Mouse (Mus musculus) layer of hippocampus, adult 8-10 months (tissue): Measurements from ENCODE around the gene Nwd1. TPM values are rescaled to one million over a fixed set of nuclear protein-coding genes. Genes with fewer than 3 reads are reported as not detected.

Experiments used
- DNase-seq, 2 experiments: peaks; one replicate each; pipeline ENCODE4 v3.0.0; 2022; ENCODE audit warnings: low spot score in 2 of 2
- total RNA-seq, 4 experiments: library from RNA; stranded (reverse); gene quantifications; 2 replicates each; pipeline ENCODE4 v1.2.4; 2022

The Nwd1 gene
- total RNA-seq, 4 experiments from 2014 or later: 45.4 to 57.7 (median 50.6) TPM

DNA sequence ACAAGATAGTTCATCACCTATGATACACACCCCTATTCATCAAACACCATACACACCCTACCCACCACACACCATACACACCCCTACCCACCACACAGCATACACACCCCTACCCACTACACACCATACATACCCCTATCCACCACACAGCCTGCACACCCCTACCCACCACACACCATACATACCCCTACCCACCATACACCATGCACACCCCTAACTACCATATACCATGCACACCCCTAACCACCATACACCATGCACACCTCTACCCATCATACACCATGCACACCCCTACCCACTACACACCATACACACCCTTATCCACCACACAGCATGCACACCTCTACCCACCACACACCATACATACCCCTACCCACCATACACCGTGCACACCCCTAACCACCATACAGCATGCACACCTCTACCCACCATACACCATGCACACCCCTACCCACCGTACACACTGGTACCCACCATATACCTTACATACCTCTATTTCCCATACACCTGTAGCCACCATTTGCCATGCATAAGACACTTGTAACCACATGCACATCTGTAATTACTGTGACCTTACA, 51.9 kb downstream of the Nwd1 start:
- no peak for DNase-seq

DNA sequence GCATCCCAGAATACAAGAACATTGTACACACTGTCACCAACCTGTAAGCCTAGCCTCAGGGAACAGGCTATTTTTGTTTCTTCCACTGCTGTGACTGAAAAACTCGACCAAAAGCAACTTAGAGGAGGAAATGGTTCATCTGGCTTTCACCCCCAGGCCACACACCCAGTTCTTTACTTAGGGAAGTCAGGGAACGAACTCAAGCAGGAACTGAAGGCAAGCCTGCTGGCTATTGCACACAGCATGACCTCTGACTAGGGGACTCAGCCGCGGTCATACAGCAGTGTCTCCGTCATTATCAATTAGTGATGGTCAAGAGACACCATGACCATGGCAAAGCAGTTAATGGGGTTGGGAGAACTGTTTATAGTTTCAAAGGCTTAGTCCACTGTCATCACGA, 66.1 kb downstream of the Nwd1 start:
- no peak for DNase-seq

DNA sequence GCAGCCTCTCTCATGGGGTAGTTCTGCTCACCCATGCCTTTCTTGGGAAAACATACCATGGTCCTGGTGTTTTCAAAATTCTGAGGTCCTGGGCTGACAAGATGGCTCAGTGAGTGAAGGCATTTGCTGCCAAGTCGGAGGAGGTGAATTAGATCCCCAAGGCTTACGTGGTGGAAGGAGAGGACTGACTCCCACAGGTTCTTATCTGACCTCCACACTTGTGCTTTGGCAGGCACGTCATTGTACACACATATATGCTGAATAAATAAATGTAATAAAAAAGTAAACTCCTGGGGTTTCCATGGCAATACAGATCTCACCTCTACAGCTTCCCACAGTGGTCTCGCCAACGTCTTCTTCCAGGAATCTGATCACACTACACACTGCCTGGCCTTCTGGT, 70.1 kb downstream of the Nwd1 start:
- no peak for DNase-seq

DNA sequence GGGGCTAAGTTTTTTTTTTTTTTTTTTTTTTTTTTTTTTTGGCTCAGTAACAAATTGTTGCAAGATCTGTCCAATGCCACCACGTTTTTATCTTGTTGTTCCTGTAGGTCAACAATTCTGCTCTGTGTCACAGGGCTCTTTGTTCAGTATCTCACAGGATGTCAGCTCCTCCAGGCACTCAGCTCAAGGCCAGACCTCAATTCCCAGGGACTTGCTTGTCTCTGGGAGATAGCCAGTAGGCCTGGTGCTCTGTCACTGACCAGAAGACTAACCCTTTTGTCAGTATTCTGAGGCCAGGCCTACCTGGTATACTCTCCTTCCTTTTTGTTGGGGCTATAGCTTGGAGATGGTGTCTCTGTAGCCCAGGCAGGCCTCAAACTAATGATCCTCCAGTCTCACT, 74.0 kb downstream of the Nwd1 start:
- DNase-seq: no peak

DNA sequence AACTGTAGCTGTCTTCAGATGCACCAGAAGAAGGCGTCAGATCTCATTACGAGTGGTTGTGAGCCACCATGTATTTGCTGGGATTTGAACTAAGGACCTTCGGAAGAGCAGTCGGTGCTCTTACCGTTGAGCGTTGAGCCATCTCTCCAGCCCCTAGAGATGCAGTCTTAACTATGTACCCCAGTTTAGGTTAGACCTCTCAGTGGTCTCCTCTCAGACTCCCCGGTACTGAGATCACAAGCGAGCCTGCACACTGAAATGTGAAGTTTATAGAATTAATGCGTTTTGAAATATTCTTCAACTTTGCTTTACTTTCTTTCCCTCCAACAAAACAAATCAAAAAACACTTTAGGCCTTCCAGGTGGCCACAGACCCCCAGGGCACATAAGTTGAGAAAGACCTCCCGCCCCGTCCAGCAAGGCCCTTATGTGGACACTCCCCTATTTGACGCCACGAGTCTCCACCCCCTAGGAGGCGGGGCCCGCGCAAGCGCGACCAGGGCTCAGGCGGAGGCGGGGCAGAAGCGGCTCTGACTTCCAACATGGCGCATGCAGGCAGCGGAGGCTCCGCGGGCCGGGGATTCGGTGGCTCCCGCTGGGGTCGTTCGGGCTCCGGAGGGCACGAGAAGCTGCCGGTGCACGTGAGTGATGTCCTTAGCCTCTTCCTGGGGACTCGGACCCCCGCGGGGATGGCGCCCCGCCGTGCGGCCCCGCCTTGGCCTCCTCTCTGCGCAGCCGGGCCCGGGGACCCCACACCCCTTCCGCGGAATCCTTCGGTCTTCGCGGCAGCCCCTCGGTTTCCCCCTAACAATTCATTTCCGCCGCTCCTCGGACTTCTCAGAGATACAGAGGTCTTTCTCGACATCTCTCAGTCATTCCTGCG, 76.5 kb downstream of the Nwd1 start, which contains the start of gene Sin3b:
Gene Sin3b (plus strand): TSS at position 517 of the 882 bp plus-strand sequence.
- peak; percentile 88 to 89 for DNase-seq

DNA sequence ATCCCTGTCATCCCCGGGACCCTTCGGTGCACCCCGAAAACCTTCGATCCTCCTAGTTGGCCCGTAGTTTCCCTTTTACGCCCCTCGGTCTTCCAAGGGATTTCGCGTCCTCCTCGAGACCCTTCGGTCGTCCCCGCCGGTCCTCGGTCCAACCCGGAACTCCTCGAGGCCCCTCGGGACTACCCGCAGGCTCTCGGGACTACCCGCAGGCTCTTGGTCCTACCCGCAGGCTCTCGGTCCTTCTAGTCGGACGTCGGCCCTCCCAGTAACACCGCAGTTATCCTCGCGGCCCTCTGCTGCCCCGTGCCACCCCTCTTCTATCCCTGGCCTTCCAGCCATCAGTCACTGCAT, 77.1 kb downstream of the Nwd1 start:
- no peak for DNase-seq

DNA sequence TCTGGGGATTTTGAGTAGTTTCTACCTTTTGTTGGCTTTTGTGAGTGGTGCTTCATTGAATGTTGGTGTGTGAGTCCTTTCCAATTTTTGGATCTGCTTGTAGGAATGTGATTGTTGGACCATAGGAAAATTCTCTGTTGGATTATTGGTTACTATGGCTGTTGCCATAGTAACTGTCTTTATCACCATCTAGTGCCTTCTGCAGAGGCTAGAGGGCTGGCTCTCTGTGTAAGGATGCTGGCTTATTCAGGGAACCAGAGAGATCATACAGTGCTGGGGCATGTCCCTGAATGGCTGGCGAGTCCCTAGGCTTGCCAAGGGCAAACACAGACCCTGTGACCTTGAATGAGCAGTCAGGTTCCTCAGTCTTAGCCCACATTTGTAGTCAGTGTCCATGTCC, 82.1 kb downstream of the Nwd1 start:
- DNase-seq: no peak

DNA sequence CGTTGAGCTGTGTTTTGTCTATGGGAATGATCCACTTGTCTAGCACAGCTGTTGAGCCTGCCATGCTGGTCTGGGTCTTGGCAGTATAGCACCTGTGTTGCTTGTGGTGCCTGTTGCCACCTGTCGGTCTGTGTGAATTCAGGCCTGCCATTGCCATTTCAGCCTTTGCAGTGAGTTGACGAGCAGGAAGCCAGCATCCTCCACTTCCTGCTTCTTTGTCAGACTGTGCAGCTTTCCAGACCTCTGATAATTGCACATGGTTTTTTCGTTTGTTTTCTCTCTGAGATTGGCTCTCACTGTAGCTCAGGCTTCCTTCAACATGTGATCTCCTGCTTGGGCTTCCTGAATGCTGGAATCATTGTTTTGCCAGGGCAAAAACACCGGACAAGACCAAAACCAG, 88.5 kb downstream of the Nwd1 start:
- DNase-seq: no peak

DNA sequence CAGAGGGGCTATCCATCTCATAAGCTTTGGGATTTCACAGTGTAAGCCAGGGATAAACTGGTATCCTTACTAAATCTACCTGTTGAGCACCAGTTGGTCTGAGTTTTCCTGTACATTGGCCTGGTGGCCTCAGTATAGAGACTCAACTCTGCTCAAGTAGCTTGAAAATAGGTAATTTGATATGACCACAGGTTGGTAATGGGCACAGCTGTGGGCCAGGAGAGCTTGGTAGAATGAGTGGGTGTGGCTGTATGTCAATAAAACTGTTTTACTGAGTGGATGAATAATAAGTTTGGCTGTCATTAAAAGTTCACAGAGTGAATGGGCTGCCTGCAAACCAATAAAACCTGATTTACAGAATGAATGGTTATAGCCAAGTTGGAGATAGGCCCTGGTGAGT, 90.4 kb downstream of the Nwd1 start:
- DNase-seq: no peak

DNA sequence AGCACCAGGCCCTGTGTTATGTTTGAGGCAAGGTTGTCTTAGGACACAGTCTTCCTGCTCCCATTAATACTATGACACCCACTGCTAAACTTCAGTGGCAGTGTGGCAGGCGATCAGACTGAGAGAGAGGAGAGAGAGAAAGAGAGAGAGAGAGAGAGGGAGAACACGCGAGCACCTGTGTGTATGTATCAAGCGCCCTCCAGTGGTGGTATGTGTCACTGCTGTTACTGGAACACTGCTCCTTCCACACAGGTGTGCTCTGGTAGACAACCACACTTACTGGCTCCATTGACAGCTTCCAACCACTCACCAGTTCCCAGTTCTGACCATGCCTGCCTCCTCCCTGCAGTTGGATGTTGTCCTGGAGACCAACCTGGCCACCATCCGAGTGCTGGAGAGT, 99.5 kb downstream of the Nwd1 start:
- DNase-seq: peak in 1 of 2 experiments; percentile 56

DNA sequence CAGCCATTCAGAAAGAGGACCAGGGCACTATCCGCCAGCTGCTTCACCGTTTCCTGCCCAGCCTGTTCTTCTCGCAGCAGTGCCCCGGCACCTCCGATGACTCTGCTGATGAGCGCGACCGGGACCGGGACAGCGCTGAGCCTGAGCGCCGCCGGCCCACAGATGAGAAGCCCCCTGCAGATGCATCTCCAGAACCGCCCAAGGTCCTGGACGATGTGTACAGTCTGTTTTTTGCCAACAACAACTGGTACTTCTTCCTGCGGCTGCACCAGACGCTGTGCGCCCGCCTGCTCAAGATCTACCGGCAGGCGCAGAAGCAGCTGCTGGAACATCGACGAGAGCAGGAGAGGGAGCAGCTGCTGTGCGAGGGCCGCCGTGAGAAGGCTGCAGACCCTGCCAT, 103.3 kb downstream of the Nwd1 start:
- DNase-seq: no peak

DNA sequence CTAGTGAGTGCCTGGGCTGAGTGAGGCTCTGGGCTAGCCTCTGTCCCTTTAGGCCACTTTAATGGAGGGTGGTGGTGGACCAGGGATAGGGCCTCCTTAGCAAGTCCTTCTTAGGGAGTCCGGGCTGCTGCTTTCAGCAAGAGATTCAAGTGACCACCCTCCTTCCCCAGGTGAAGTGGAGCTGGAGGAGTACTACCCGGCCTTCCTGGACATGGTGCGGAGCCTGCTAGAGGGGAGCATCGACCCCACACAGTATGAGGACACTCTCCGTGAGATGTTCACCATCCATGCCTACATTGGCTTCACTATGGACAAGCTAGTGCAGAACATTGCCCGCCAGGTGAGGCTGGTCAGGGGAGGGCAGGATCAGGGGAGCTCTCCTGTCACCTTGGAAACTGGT, 103.8 kb downstream of the Nwd1 start:
- DNase-seq: no peak

DNA sequence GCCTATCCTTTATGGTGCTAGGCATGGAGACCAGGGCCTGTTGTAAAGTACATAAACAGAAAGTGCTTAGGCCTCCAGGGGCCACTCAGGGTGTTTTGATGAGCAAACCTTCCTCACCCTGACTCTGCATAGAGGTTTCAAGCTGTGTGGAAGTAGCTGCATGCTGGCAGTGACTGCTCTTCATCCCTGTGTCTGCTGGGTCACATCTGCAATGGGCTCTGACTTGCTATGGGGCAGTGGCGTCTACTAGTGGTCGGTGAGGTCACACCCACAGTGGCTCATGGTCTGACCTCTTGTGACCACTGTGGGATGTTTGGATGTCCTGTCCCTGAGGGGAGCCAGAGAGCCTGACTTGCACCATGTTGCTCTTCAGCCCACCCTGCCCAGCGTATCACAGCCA, 104.6 kb downstream of the Nwd1 start:
- DNase-seq: no peak

DNA sequence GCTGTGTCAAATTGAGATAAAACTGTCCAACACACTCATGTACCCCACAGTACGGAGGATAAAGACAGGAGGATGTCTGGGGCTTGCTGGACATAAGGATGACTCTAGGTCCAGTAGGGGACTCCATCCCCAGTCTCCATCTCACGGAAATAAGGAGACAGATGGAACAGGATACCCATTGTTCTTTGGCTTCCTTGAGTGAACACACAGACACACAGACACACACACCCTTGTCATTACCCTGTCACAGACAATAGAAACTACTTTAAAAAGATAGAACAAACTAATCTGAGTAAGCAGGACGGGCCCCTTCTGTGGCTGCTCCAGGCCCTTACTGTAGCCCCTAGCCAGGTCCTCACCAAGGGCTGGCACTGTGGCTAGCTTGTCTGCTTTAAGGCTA, 105.8 kb downstream of the Nwd1 start:
- no peak for DNase-seq

DNA sequence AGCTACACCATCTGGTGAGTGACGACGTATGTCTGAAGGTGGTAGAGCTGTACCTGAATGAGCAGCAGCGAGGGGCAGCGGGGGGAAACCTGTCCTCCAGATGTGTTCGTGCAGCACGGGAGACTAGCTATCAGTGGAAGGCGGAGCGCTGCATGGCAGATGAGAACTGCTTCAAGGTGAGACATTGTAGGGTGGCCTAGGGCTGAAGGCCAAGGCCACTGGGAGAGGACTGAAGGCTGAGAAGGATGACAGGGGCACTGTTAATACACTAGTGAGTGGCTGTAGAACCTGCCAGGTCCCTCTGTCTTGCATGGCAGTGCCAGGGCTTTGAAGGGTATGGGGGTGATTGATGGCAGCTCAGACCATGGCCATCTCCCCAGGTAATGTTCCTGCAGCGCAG, 106.7 kb downstream of the Nwd1 start:
- peak in 1 of 2 experiments; percentile 3 for DNase-seq

DNA sequence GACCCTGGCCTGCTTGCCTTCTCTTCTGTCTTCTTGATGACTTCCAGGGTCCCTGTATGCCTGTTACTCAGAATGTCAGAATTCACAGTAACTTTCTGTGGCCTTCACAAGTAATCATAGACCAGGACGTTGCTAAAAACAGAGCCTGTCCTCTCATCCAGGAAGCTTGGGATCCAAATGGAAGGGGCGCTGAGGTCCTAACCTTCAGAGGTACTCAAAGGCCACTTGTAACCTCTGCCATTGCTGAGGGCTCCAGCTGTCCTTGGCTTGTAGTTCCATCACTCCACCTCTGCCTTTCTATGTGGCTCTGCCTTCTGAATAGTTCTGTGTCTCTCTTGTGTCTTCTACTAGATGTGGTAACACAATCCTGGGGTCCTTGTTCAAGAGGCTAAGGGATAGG, 107.3 kb downstream of the Nwd1 start:
- no peak for DNase-seq

DNA sequence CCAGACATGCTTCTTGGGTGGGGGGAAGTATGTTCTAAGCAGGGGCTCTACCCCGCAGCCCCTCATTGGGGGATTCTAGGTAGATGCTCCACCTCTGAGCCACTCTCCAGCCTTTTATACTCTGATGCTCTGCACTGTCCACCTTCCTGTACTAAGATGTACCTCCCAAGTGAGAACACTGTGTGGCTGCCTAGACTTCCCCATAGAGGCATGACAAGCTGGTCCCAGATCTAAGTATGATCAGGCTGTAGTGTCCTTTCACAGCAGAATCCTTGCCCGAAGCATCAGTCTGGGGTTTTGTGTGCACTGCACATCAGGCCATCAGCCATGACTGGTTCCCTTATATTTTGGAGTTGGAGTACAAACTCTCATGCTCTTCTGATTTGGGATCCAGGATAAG, 109.5 kb downstream of the Nwd1 start:
- DNase-seq: peak in 1 of 2 experiments; percentile 1

DNA sequence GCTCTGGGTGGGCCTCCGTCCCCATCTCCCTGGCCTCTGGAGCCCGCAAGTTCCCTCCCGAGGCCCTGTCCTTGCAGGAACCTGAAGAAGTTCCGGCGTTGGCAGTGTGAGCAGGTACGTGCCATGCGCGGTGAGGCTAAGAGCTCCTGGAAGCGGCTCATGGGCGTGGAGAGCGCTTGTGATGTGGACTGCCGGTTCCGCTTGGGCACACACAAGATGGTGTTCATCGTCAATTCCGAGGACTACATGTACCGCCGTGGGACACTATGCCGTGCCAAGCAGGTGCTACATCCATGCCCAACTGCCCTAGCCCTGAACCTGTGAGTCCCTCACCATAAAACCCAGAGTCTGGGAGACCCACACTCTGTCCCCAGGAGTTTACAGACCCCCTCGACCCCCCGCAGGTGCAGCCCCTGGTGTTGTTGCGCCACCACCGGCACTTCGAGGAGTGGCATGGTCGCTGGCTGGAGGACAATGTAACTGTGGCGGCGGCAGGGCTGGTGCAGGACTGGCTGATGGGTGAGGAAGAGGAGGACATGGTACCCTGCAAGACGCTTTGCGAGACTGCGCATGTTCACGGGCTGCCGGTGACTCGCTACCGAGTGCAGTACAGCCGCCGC, 110.4 kb downstream of the Nwd1 start:
- peak in 1 of 2 experiments; percentile 6 for DNase-seq

DNA sequence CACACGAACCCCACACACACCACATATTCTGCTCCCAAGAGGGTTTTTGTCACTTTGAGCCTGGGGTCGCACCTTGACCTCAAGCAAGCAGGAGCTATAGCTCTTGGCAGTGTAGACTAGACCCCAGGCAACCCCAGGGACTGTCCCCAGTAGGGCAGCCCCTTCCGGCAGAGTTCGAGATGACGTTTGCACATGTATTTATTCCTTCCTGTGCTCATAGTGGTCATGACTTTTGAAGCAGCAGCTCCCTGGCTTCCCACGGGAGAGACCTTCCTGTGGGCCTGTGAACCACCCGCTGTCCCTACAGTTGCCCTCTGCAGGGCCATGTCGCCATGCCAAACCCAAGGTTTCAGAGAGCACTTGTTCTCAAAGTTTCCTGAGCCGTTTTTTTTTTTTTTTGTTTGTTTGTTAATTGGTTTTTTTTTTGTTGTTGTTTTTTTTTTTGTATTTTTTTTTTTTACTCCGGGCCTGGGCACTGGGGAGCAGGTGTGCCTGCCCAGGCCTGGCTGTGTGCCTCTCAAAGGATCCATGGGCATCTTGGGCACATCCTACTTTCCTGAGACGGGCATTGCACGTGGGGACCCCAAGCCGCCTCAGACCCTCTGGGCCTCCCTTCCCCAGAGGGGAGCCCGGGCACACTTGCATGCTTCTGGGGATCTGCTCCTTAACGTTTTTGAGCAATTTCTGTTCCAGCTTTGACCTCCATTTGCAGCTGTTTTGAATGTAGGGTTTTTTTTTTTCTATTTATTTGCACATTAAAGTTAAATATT, 111.1 kb downstream of the Nwd1 start:
- DNase-seq: peak in 1 of 2 experiments; percentile 3

DNA sequence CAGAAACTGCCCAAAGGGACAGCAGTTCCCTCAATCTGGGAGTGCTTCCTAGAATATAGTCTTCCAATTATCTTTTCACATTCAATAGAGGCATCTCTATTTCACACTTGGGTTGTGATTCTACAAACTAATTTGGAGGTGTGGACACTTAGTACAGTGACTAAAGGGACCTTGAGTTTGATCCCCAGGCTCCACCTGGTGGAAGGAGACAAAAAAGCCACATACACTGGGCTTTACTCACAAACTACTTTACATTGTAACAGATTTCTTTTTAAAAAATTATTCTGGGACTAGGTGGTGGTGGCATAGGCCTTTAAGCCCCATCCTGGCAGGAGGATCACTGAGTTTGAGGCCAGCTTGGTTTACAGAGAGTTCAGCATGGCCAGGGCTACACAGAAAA, 111.8 kb downstream of the Nwd1 start:
- no peak for DNase-seq

DNA sequence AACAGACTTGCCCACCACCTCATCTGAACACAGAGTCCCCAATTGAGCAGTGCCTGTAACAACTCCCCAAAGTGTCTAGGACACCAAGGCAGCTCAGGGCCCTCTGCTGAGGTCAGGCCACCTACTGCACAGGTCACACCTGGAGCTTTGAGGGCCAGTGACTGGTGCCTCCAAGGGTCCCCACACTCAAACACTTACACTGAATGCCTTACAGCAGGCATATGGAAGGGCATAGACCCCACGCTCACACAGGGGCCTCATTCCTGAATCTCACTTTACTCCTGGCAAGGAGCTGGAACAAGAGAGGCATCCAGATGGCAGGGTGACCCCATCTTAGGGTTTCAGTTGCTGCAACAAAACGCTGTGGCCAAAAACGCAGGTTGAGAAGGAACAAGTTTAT, 113.7 kb downstream of the Nwd1 start:
- DNase-seq: no peak
